Mouse (Mus musculus): ENCODE data around the gene Them5.

DNA sequence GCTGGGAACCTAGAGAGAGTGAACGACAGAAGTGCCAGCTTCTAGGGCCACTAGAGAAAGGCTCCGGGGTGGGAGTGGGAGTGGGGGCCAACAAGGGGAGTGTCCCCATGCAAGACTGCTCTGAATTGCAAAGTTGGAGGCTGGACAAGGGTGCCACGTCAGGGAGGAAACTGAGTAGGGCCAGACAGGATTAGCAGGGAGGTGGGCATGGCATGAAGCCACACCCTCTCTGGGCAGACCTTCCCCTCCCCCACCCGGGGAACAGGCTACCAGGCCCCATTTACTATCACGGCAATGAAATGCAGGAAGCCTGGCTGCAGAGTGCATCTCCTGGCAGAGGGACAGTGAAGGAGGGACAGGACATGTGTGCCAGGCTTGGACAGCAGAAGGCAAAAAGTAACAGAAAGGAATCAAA lies 31.7 kb downstream of the Them5 start:
- TF ChIP-seq GATA1 (IDR thresholded peaks at IDR 0.05; ENCODE audit: low read length) (no peak), TAL1 (IDR thresholded peaks at IDR 0.05; ENCODE audit: low read length) (no peak)
